Comparison of ENCODE assay signal across 12 mouse cellular contexts in genomic region chr12:26394485-26395470, GRCm38 (mm10). TPM values are rescaled to one million over a fixed set of nuclear protein-coding genes. Genes with fewer than 3 reads are reported as not detected.
DNase-seq lines count a peak whose midpoint lies in the region; ATAC-seq and TF ChIP-seq lines count a peak whose summit lies in the region.
"Had no signal": no experiment of that assay in that cellular context is flagged by ENCODE, and none has a peak within 500 bp of the region (broad histone marks: within the 10 kb centered on the region; RNA-seq: fewer than 3 reads in every experiment).

No protein-coding gene starts in this region.

- H3K36me3 ChIP-seq in embryonic facial prominence, embryonic 13.5 days: 0 out of 2 replicates have a peak, but pooled peaks cover 3% of the 10 kb centered on the region
- H3K36me3 ChIP-seq in hindbrain, embryonic 12.5 days: 0 out of 2 replicates have a peak, but pooled peaks cover 5% of the 10 kb centered on the region
- no peaks in the 10 kb centered on the region for H3K36me3 ChIP-seq in midbrain, embryonic 13.5 days

- no peak for TF ChIP-seq CTCF in brain, embryonic 14.5 days (IDR thresholded peaks at IDR 0.05; ENCODE audit: borderline replicate concordance, extremely low read depth, insufficient read depth, insufficient read length)

- no peak overlapping the region for H3K9ac ChIP-seq in embryonic facial prominence, embryonic 13.5 days
- H3K9ac ChIP-seq in hindbrain, embryonic 12.5 days: no peak overlapping the region
- H3K9ac ChIP-seq in midbrain, embryonic 13.5 days (replicated peaks): no peak overlapping the region

- no peak overlapping the region for H3K4me3 ChIP-seq in embryonic facial prominence, embryonic 13.5 days
- H3K4me3 ChIP-seq in hindbrain, embryonic 12.5 days: no peak overlapping the region
- H3K4me3 ChIP-seq in midbrain, embryonic 13.5 days (replicated peaks): no peak overlapping the region
- H3K4me3 ChIP-seq: megakaryocyte, embryonic 14.5 days had no signal

- peak overlapping the region; percentile 38 for H3K4me2 ChIP-seq in embryonic facial prominence, embryonic 13.5 days
- peak overlapping the region; percentile 9; the same call in 1 of the 2 replicates for H3K4me2 ChIP-seq in hindbrain, embryonic 12.5 days (replicated peaks)
- H3K4me2 ChIP-seq in midbrain, embryonic 13.5 days (replicated peaks): no peak overlapping the region

- H3K4me1 ChIP-seq in embryonic facial prominence, embryonic 13.5 days: peaks cover 58% of the 10 kb centered on the region
- peaks cover 22% of the 10 kb centered on the region for H3K4me1 ChIP-seq in hindbrain, embryonic 12.5 days
- peaks cover 16% of the 10 kb centered on the region for H3K4me1 ChIP-seq in midbrain, embryonic 13.5 days (replicated peaks)
- H3K4me1 ChIP-seq: megakaryocyte, embryonic 14.5 days had no signal

- TF ChIP-seq POLR2A in brain, embryonic 14.5 days (IDR thresholded peaks at IDR 0.05; ENCODE audit: borderline replicate concordance, extremely low read depth, insufficient read depth, insufficient read length, poor library complexity, severe bottlenecking): no peak

- no peaks in the 10 kb centered on the region for H3K27me3 ChIP-seq in embryonic facial prominence, embryonic 13.5 days
- H3K27me3 ChIP-seq in hindbrain, embryonic 12.5 days: no peaks in the 10 kb centered on the region
- H3K27me3 ChIP-seq in midbrain, embryonic 13.5 days: no peaks in the 10 kb centered on the region

- peak; percentile 74 for DNase-seq in brain, embryonic 14.5 days (ENCODE audit: low read depth)
- no peak for DNase-seq in heart, postnatal 4 days
- DNase-seq in right cerebral cortex, postnatal 4 days: no peak
- no peak for DNase-seq in adrenal gland, postnatal 4 days (ENCODE audit: low spot score in 2 of 2)
- DNase-seq: gastrocnemius, postnatal 10 days; kidney, adult 2 months; layer of hippocampus, postnatal 36 days; right cerebral cortex, adult 18-20 months had no signal

- H3K27ac ChIP-seq in embryonic facial prominence, embryonic 13.5 days: peak overlapping the region; percentile 83
- H3K27ac ChIP-seq in hindbrain, embryonic 12.5 days: peak overlapping the region; percentile 73
- H3K27ac ChIP-seq in midbrain, embryonic 13.5 days: peak overlapping the region; percentile 56

- WGBS in embryonic facial prominence, embryonic 13.5 days: 28% methylated on average over 13 of the region's 13 CpGs
- WGBS in hindbrain, embryonic 12.5 days: 51% methylated on average over 13 of the region's 13 CpGs
- WGBS in midbrain, embryonic 13.5 days: 68% methylated on average over 13 of the region's 13 CpGs

- no peak for ATAC-seq in embryonic facial prominence, embryonic 13.5 days (ENCODE audit: insufficient number of reproducible peaks, insufficient read depth, low FRiP score, low TSS enrichment, low read depth)
- peak; percentile 57; the same call in 1 of the 2 replicates for ATAC-seq in hindbrain, embryonic 12.5 days (ENCODE audit: low FRiP score)
- 0 out of 2 replicates have a peak, but pooled peaks have one; percentile 58 for ATAC-seq in midbrain, embryonic 13.5 days

- H3K9me3 ChIP-seq in embryonic facial prominence, embryonic 13.5 days: no peaks in the 10 kb centered on the region
- no peaks in the 10 kb centered on the region for H3K9me3 ChIP-seq in hindbrain, embryonic 12.5 days (replicated peaks)
- H3K9me3 ChIP-seq in midbrain, embryonic 13.5 days: no peaks in the 10 kb centered on the region
- H3K9me3 ChIP-seq: megakaryocyte, embryonic 14.5 days had no signal

RNA-seq across cellular contexts. Expression of gene Rnf144a, which starts 20.3 kb away (rescaled TPM):
- 24.3 and 28.3 TPM in 2 replicates for polyA plus RNA-seq in brain, embryonic 14.5 days (2012; rRNA removed)
- polyA plus RNA-seq in embryonic facial prominence, embryonic 13.5 days (2015; fragmentation: Nextera tagmentation; extraction: Ambion mirVana): 46.4 and 48.3 TPM in 2 replicates
- polyA plus RNA-seq in hindbrain, embryonic 12.5 days (2016; fragmentation: Nextera tagmentation; extraction: Ambion mirVana): 40.0 and 43.2 TPM in 2 replicates
- polyA plus RNA-seq in midbrain, embryonic 13.5 days (2015; fragmentation: Nextera tagmentation; extraction: Ambion mirVana): 29.0 and 32.9 TPM in 2 replicates
- 10 to 100 TPM; 33.6 to 39.6 TPM for total RNA-seq in heart, postnatal 4 days (2021)
- 10 to 100 TPM; 62.6 to 78.4 TPM for total RNA-seq in adrenal gland, postnatal 4 days (2021)
